Mouse (Mus musculus): ENCODE measurements around the gene Catsper1. TPM values are rescaled to one million over a fixed set of nuclear protein-coding genes. Genes with fewer than 3 reads are reported as not detected.

The Catsper1 gene
- total RNA-seq, 2 experiments from 2014 or later, result not detected

Other genes with a start within 250 kb of the Catsper1 start
- gene Yif1a, start 247.2 kb upstream of the Catsper1 start, total RNA-seq (2021), result 10 to 100 TPM; 38.1 to 47.5 TPM
- not detected for gene Cnih2, start 237.2 kb upstream of the Catsper1 start, total RNA-seq (2021)
- 100 to 1,000 TPM; 113 to 127 TPM for gene Rab1b, start 228.7 kb upstream of the Catsper1 start, total RNA-seq (2021)
- gene Klc2, start 217.2 kb upstream of the Catsper1 start, total RNA-seq (2021), result 10 to 100 TPM; 51.9 TPM
- gene Pacs1, start 62.6 kb upstream of the Catsper1 start, total RNA-seq (2021), result 1 to 10 TPM; 5.6 to 6.5 TPM
- gene Sf3b2, start 40.3 kb upstream of the Catsper1 start, total RNA-seq (2021), result 10 to 100 TPM; 65.4 to 69.5 TPM
- not detected for gene Gal3st3, start 37.4 kb upstream of the Catsper1 start, total RNA-seq (2021)
- 10 to 100 TPM; 19.7 to 41.3 TPM for gene Cst6, start 13.8 kb downstream of the Catsper1 start, total RNA-seq (2021)
- 10 to 100 TPM; 12.7 to 13.4 TPM for gene Eif1ad, start 31.0 kb downstream of the Catsper1 start, total RNA-seq (2021)
- gene Banf1, start 31.4 kb downstream of the Catsper1 start, total RNA-seq (2021), result 100 to 1,000 TPM; 114 to 122 TPM
- 10 to 100 TPM; 29.0 to 36.5 TPM for gene Sart1, start 53.0 kb downstream of the Catsper1 start, total RNA-seq (2021)
- gene Tsga10ip, start 66.8 kb downstream of the Catsper1 start, total RNA-seq (2021), result 1 to 10 TPM in 1 of 2 experiments, not detected in 1; 1.2 TPM
- 100 to 1,000 TPM; 473 to 502 TPM for gene Drap1, start 89.2 kb downstream of the Catsper1 start, total RNA-seq (2021)
- gene AI837181, start 89.4 kb downstream of the Catsper1 start, total RNA-seq (2021), result 10 to 100 TPM; 32.1 to 33.5 TPM
- not detected for gene Fosl1, start 111.8 kb downstream of the Catsper1 start, total RNA-seq (2021)
- 1 to 10 TPM; 4.5 to 6.6 TPM for gene Ccdc85b, start 122.2 kb downstream of the Catsper1 start, total RNA-seq (2021)
- gene Fibp, start 124.9 kb downstream of the Catsper1 start, total RNA-seq (2021), result 10 to 100 TPM; 36.9 to 38.4 TPM
- not detected for gene Ctsw, start 132.8 kb downstream of the Catsper1 start, total RNA-seq (2021)
- gene Efemp2, start 138.2 kb downstream of the Catsper1 start, total RNA-seq (2021), result 10 to 100 TPM in 1 of 2 experiments, 1 to 10 TPM in 1; 7.8 to 12.2 TPM
- gene Mus81, start 152.7 kb downstream of the Catsper1 start, total RNA-seq (2021), result 10 to 100 TPM; 20.3 to 21.6 TPM
- gene Cfl1, start 154.7 kb downstream of the Catsper1 start, total RNA-seq (2021), result 100 to 1,000 TPM in 1 of 2 experiments, 10 to 100 TPM in 1; 83.6 to 106 TPM
- gene 1700020D05Rik, start 168.0 kb downstream of the Catsper1 start, total RNA-seq (2021), result under 1 TPM; 0.64 to 0.88 TPM
- gene Snx32, start 174.8 kb downstream of the Catsper1 start, total RNA-seq (2021), result 1 to 10 TPM; 6.9 to 7.5 TPM
- not detected for gene Ovol1, start 224.9 kb downstream of the Catsper1 start, total RNA-seq (2021)
- gene Ap5b1, start 232.3 kb downstream of the Catsper1 start, total RNA-seq (2021), result 1 to 10 TPM; 1.4 to 1.5 TPM

Data from gastrocnemius, postnatal 25 days (tissue).